In genomic region chr2:173278846-173279580, GRCm38 (mm10) we compare ENCODE assay signal across 10 mouse cellular contexts. TPM values are rescaled to one million over a fixed set of nuclear protein-coding genes. Genes with fewer than 3 reads are reported as not detected.
DNase-seq lines count a peak whose midpoint lies in the region; ATAC-seq lines count a peak whose summit lies in the region.
"Had no signal": no experiment of that assay in that cellular context is flagged by ENCODE, and none has a peak within 500 bp of the region (broad histone marks: within the 10 kb centered on the region; RNA-seq: fewer than 3 reads in every experiment).

No protein-coding gene starts in this region.

- intact Hi-C loops in heart, postnatal 14 days (cut with DNase I) = loop anchor here (5.0 kb wide), 1 partner anchor 73 kb away; no protein-coding TSS in a partner anchor

- H3K4me3 ChIP-seq in kidney, embryonic 14.5 days (ENCODE audit: low read length) = no peak overlapping the region
- no peak overlapping the region for H3K4me3 ChIP-seq in midbrain, embryonic 11.5 days (ENCODE audit: low read depth, low read length)

- no peak for ATAC-seq in kidney, embryonic 14.5 days (ENCODE audit: low FRiP score, low TSS enrichment)
- peak; percentile 54 for ATAC-seq in megakaryocyte progenitor cell, adult 5-6 weeks (replicated peaks; ENCODE audit: poor library complexity)
- ATAC-seq in midbrain, embryonic 11.5 days (ENCODE audit: low FRiP score) = no peak

- WGBS in kidney, embryonic 14.5 days = 57% methylated on average over 16 of the region's 16 CpGs
- WGBS in midbrain, embryonic 11.5 days = 78% methylated on average over 16 of the region's 16 CpGs

- no peak overlapping the region for H3K27ac ChIP-seq in kidney, embryonic 14.5 days (ENCODE audit: low read depth, low read length)
- H3K27ac ChIP-seq in midbrain, embryonic 11.5 days (ENCODE audit: low read depth, low read length) = no peak overlapping the region

- DNase-seq in kidney, adult 9 months = peak; percentile 28
- peak; percentile 63 to 68 for DNase-seq in B cell, adult 2 months
- DNase-seq in NIH3T3 (ENCODE audit: low read depth) = peak; percentile 43
- DNase-seq in Muller cell, postnatal 12 days (ENCODE audit: inconsistent ontology term) = no peak
- DNase-seq in midbrain, embryonic 11.5 days (ENCODE audit: low spot score, missing footprints) = no peak
- DNase-seq in heart, postnatal 14 days = no peak
- DNase-seq: cerebellum, adult 8-10 months had no signal

- peaks cover 7% of the 10 kb centered on the region for H3K4me1 ChIP-seq in kidney, embryonic 14.5 days (ENCODE audit: control insufficient read depth, insufficient read depth, low read length)
- peaks cover 16% of the 10 kb centered on the region for H3K4me1 ChIP-seq in midbrain, embryonic 11.5 days (ENCODE audit: control insufficient read depth, insufficient read depth, low read length)

- no peak overlapping the region for H3K9ac ChIP-seq in kidney, embryonic 14.5 days (ENCODE audit: low read depth, low read length)
- H3K9ac ChIP-seq in midbrain, embryonic 11.5 days (ENCODE audit: low read length) = no peak overlapping the region

- H3K27me3 ChIP-seq in kidney, embryonic 14.5 days (ENCODE audit: control insufficient read depth, insufficient read depth, low read length) = no peaks in the 10 kb centered on the region
- peaks cover 4% of the 10 kb centered on the region; the same call in 1 of the 2 replicates for H3K27me3 ChIP-seq in midbrain, embryonic 11.5 days (ENCODE audit: control insufficient read depth, insufficient read depth, low read length)

- H3K4me2 ChIP-seq in kidney, embryonic 14.5 days (replicated peaks; ENCODE audit: low read depth, low read length) = no peak overlapping the region
- no peak overlapping the region for H3K4me2 ChIP-seq in midbrain, embryonic 11.5 days

- H3K9me3 ChIP-seq in kidney, embryonic 14.5 days (ENCODE audit: control insufficient read depth, low read length) = no peaks in the 10 kb centered on the region
- H3K9me3 ChIP-seq in midbrain, embryonic 11.5 days (ENCODE audit: control insufficient read depth, low read length) = no peaks in the 10 kb centered on the region

- no peaks in the 10 kb centered on the region for H3K36me3 ChIP-seq in kidney, embryonic 14.5 days (ENCODE audit: control insufficient read depth, insufficient read depth, low read length)
- H3K36me3 ChIP-seq in midbrain, embryonic 11.5 days (ENCODE audit: control insufficient read depth, insufficient read depth, low read length) = no peaks in the 10 kb centered on the region

RNA-seq across cellular contexts. Expression of gene Pmepa1, which starts 2.7 kb away (rescaled TPM):
- 4.9 and 5.8 TPM in 2 replicates for polyA plus RNA-seq in kidney, embryonic 14.5 days (2014; fragmentation: Nextera tagmentation; extraction: Ambion mirVana)
- 0.17 and 0.32 TPM in 2 replicates for total RNA-seq in megakaryocyte progenitor cell, adult 5-6 weeks (2015)
- total RNA-seq in megakaryocyte progenitor cell, adult 5-6 weeks (2017) = 0.12 and 0.24 TPM in 2 replicates
- polyA plus RNA-seq in midbrain, embryonic 11.5 days (2014; fragmentation: Nextera tagmentation; extraction: Ambion mirVana) = 3.2 and 3.4 TPM in 2 replicates
- total RNA-seq in heart, postnatal 14 days (2021) = 10 to 100 TPM; 32.4 to 32.5 TPM
- total RNA-seq: neutrophil, adult 5-6 weeks had no signal

Comparison
In these comparisons a context has a peak if more than half of its experiments do, and no peak if none do; other contexts are left out.
1. DNase-seq: peak in kidney, adult 9 months (single experiment), B cell, adult 2 months (2 of 2) and NIH3T3 (single experiment); none in Muller cell, postnatal 12 days (single experiment), midbrain, embryonic 11.5 days (single experiment) and heart, postnatal 14 days (0 of 2).
2. RNA of gene Pmepa1, which starts 2.7 kb away (total RNA-seq): 32.4 to 32.5 TPM in heart, postnatal 14 days; 0.12 to 0.32 TPM in megakaryocyte progenitor cell, adult 5-6 weeks; every median in the first group is over 10 times any median in the second.